Mouse (Mus musculus) limb, embryonic 10.5 days (tissue): ENCODE measurements around the gene Tcte1. TPM values are rescaled to one million over a fixed set of nuclear protein-coding genes. Genes with fewer than 3 reads are reported as not detected.

Source experiments
- DNase-seq: peaks from one replicate; pipeline ENCODE4 v3.0.0-alpha.2; 2017; ENCODE audit warnings: low spot score
- H3K27ac ChIP-seq: fragments of 300-500 bp; sonication (generic); 2 replicates; pipeline ENCODE4 v1.5.1; 2016; ENCODE audit warnings: mild to moderate bottlenecking
- H3K27me3 ChIP-seq: fragments of 300-500 bp; sonication (generic); 2 replicates; pipeline ENCODE4 v1.6.1; 2016; ENCODE audit warnings: low read depth, mild to moderate bottlenecking; ENCODE audit not compliant: poor library complexity, severe bottlenecking
- H3K36me3 ChIP-seq: fragments of 300-500 bp; sonication (generic); 2 replicates; pipeline ENCODE4 v1.6.1; 2016; ENCODE audit warnings: mild to moderate bottlenecking, moderate library complexity
- H3K4me1 ChIP-seq: fragments of 300-500 bp; sonication (generic); 2 replicates; pipeline ENCODE4 v1.6.1; 2016
- H3K4me3 ChIP-seq: fragments of 300-500 bp; sonication (generic); 2 replicates; pipeline ENCODE4 v1.5.1; 2016; ENCODE audit warnings: mild to moderate bottlenecking, moderate library complexity
- H3K9me3 ChIP-seq: fragments of 300-500 bp; sonication (generic); replicated peaks from 2 replicates; pipeline ENCODE4 v1.6.1; 2016; ENCODE audit warnings: mild to moderate bottlenecking
- WGBS: fragments of 180-500 bp; shearing (Covaris S2); methylation state at CpG from one replicate; pipeline ENCODE4 v1.1.7; 2016; 5-methylcytosine and 5-hydroxymethylcytosine counted together
- polyA plus RNA-seq: library from polyadenylated mRNA; unstranded; fragments of >200 nt; fragmentation: Nextera tagmentation; extraction: Ambion mirVana; gene quantifications from 2 replicates; pipeline ENCODE4 v1.2.1, GENCODE M21; 2016

The Tcte1 gene
- polyA plus RNA-seq, 1 experiment from 2014 or later, result 1.5 TPM

- WGBS, result 91% methylated on average over 8 of the region's 8 CpGs
- Histone ChIP-seq H3K4me1 (peaks cover 60% of the 10 kb centered on the region), H3K27me3 (peaks cover 34% of the 10 kb centered on the region), H3K27ac (peak overlapping the region; percentile 63), H3K4me3 (no peak overlapping the region), H3K36me3 (peaks cover 36% of the 10 kb centered on the region), H3K9me3 (no peaks in the 10 kb centered on the region)
- DNase-seq, result no peak
Measured at GRCm38 (mm10) chr17:45589844-45590243, 66.6 kb downstream of the Tcte1 start.

GRCm38 (mm10) chr17:45590410-45590809 is 67.2 kb downstream of the Tcte1 start:
- DNase-seq, result no peak
- Histone ChIP-seq H3K36me3 (peaks cover 36% of the 10 kb centered on the region), H3K4me3 (no peak overlapping the region), H3K27ac (peak overlapping the region; percentile 63), H3K4me1 (peaks cover 60% of the 10 kb centered on the region), H3K27me3 (peaks cover 40% of the 10 kb centered on the region), H3K9me3 (no peaks in the 10 kb centered on the region)
- WGBS, result 72% methylated on average over 6 of the region's 6 CpGs

- no peak overlapping the region for H3K4me3 ChIP-seq
- H3K27me3 ChIP-seq, result peaks cover 55% of the 10 kb centered on the region
- H3K4me1 ChIP-seq, result peaks cover 67% of the 10 kb centered on the region
- DNase-seq, result no peak
- 52% methylated on average over 16 of the region's 16 CpGs for WGBS
- H3K9me3 ChIP-seq, result no peaks in the 10 kb centered on the region
- peak overlapping the region; percentile 72; the same call in 1 of the 2 replicates for H3K27ac ChIP-seq
- peaks cover 24% of the 10 kb centered on the region for H3K36me3 ChIP-seq
Measured at GRCm38 (mm10) chr17:45591701-45592605, 68.7 kb downstream of the Tcte1 start.

Other genes with a start within 250 kb of the Tcte1 start
- 68.3 and 68.9 TPM in 2 replicates for gene Cdc5l, start 89.7 kb upstream of the Tcte1 start, polyA plus RNA-seq
- 0.33 and 1.1 TPM in 2 replicates for gene Spats1, start 48.0 kb upstream of the Tcte1 start, polyA plus RNA-seq
- gene Aars2, start 16.6 kb upstream of the Tcte1 start, polyA plus RNA-seq, result 32.2 and 34.9 TPM in 2 replicates
- 4.1 and 6.8 TPM in 2 replicates for gene Tmem151b, start 26.2 kb downstream of the Tcte1 start, polyA plus RNA-seq
- gene Nfkbie, start 32.3 kb downstream of the Tcte1 start, polyA plus RNA-seq, result 5.1 and 5.2 TPM in 2 replicates
- 102 and 105 TPM in 2 replicates for gene Slc35b2, start 40.4 kb downstream of the Tcte1 start, polyA plus RNA-seq
- gene Hsp90ab1, start 49.8 kb downstream of the Tcte1 start, polyA plus RNA-seq, result 2,007 and 2,405 TPM in 2 replicates
- gene Slc29a1, start 76.2 kb downstream of the Tcte1 start, polyA plus RNA-seq, result 40.3 and 41.6 TPM in 2 replicates
- 1.2 TPM in 1 of 2 replicates, not detected in the other for gene Mymx, start 78.7 kb downstream of the Tcte1 start, polyA plus RNA-seq
- gene Capn11, start 135.9 kb downstream of the Tcte1 start, polyA plus RNA-seq, result 0.59 and 0.98 TPM in 2 replicates
- gene Mrpl14, start 162.9 kb downstream of the Tcte1 start, polyA plus RNA-seq, result 160 and 167 TPM in 2 replicates
- gene Tmem63b, start 163.5 kb downstream of the Tcte1 start, polyA plus RNA-seq, result 35.5 and 36.1 TPM in 2 replicates
- 0.33 TPM in 1 of 2 replicates, not detected in the other for gene 1600014C23Rik, start 210.4 kb downstream of the Tcte1 start, polyA plus RNA-seq